In the genomic region with DNA sequence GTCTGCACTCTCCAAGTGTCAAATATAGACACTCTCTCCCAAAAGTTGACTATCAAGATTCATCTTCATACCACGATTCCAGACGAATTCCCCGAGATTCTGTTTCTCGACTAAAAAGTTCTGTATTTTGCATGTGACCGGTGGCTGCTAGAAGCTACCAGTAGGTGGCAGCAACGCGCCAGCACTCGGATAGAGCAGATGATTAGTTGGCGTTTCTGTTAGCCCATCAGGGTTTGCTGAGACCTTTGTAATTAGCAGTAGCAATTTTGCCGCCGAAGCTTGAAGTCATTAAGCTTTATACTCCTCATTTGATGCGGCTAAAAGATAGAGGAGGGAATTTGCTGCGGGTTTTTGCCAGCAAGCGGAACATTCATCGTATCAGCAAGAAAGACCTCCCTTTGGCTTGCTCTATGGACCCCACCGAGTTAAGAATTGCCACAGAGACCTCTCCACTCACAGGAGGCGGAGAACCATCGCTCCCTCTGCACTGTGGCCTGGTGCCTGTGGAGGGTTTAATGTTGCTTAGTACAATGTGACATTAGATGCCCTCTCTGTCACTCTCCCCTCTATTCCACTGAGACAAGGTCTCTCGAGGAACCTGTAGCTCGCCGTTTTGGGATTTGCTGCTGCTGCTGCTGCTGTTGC, we compare ENCODE assay signal across 7 mouse cellular contexts. TPM values are rescaled to one million over a fixed set of nuclear protein-coding genes. Genes with fewer than 3 reads are reported as not detected.
DNase-seq lines count a peak whose midpoint lies in the region; ATAC-seq lines count a peak whose summit lies in the region.

No protein-coding gene starts in this region.

- H3K4me2 ChIP-seq in forebrain, embryonic 14.5 days (ENCODE audit: low read length): 0 out of 2 replicates have a peak overlapping the region, but pooled peaks have one; percentile 20
- 0 out of 2 replicates have a peak overlapping the region, but pooled peaks have one; percentile 24 for H3K4me2 ChIP-seq in hindbrain, embryonic 14.5 days (replicated peaks)

- H3K27ac ChIP-seq in forebrain, embryonic 14.5 days (ENCODE audit: low read depth, low read length): no peak overlapping the region
- H3K27ac ChIP-seq in hindbrain, embryonic 14.5 days: no peak overlapping the region

- H3K9me3 ChIP-seq in forebrain, embryonic 14.5 days (replicated peaks; ENCODE audit: control insufficient read depth, low read length): no peaks in the 10 kb centered on the region
- H3K9me3 ChIP-seq in hindbrain, embryonic 14.5 days (ENCODE audit: control insufficient read depth, low read length): no peaks in the 10 kb centered on the region

- peak; percentile 46; the same call in 1 of the 2 replicates for ATAC-seq in forebrain, embryonic 14.5 days
- peak; percentile 57; the same call in 1 of the 2 replicates for ATAC-seq in hindbrain, embryonic 14.5 days (ENCODE audit: low FRiP score)

- peak; percentile 68 for DNase-seq in R1 (ENCODE audit: low read depth, low spot score)
- peak; percentile 45 for DNase-seq in c-Kit-positive CD71-positive TER-119-positive erythroid progenitor cells, embryonic 14.5 days (ENCODE audit: low spot score)
- peak; percentile 90 for DNase-seq in forebrain, embryonic 14.5 days (ENCODE audit: low spot score)
- DNase-seq in hindbrain, embryonic 14.5 days (ENCODE audit: low spot score): peak; percentile 94
- DNase-seq in left cerebral cortex, adult 8-10 months (ENCODE audit: low spot score in 2 of 2): peak; percentile 13 to 60
- DNase-seq in mesoderm, embryonic 11.5 days (ENCODE audit: low read depth, low spot score): peak; percentile 83
- DNase-seq in right cerebral cortex, postnatal 4 days: peak; percentile 89

- H3K36me3 ChIP-seq in forebrain, embryonic 14.5 days (ENCODE audit: control insufficient read depth, insufficient read depth, low read length): no peaks in the 10 kb centered on the region
- no peaks in the 10 kb centered on the region for H3K36me3 ChIP-seq in hindbrain, embryonic 14.5 days (replicated peaks; ENCODE audit: control insufficient read depth, insufficient read depth)

- H3K4me3 ChIP-seq in forebrain, embryonic 14.5 days (ENCODE audit: low read depth, low read length): no peak overlapping the region
- H3K4me3 ChIP-seq in hindbrain, embryonic 14.5 days (replicated peaks; ENCODE audit: low read length): no peak overlapping the region

- 0 out of 2 replicates have a peak, but pooled peaks cover 2% of the 10 kb centered on the region for H3K27me3 ChIP-seq in forebrain, embryonic 14.5 days (replicated peaks; ENCODE audit: control insufficient read depth, insufficient read depth, low read length)
- no peaks in the 10 kb centered on the region for H3K27me3 ChIP-seq in hindbrain, embryonic 14.5 days (ENCODE audit: control insufficient read depth, insufficient read depth, low read length)

- H3K4me1 ChIP-seq in forebrain, embryonic 14.5 days (ENCODE audit: control insufficient read depth, insufficient read depth, low read length): no peaks in the 10 kb centered on the region
- H3K4me1 ChIP-seq in hindbrain, embryonic 14.5 days (replicated peaks; ENCODE audit: control insufficient read depth, insufficient read depth, low read length): no peaks in the 10 kb centered on the region

- 25% methylated on average over 21 of the region's 21 CpGs for WGBS in forebrain, embryonic 14.5 days
- WGBS in hindbrain, embryonic 14.5 days: 30% methylated on average over 21 of the region's 21 CpGs

- H3K9ac ChIP-seq in forebrain, embryonic 14.5 days (ENCODE audit: low read length): no peak overlapping the region
- no peak overlapping the region for H3K9ac ChIP-seq in hindbrain, embryonic 14.5 days

RNA-seq across cellular contexts. Expression of gene Abcc2, which starts 50.6 kb away (rescaled TPM):
- not detected in 2 replicates for polyA plus RNA-seq in forebrain, embryonic 14.5 days (2014; fragmentation: Nextera tagmentation; extraction: Ambion mirVana)
- polyA plus RNA-seq in hindbrain, embryonic 14.5 days (2014; fragmentation: Nextera tagmentation; extraction: Ambion mirVana): 0.03 and 0.07 TPM in 2 replicates
- total RNA-seq in left cerebral cortex, adult 8-10 months (2022): under 1 TPM in 3 of 4 experiments, not detected in 1; 0.07 to 0.44 (median 0.25) TPM

Comparison
In these comparisons a context has a peak if more than half of its experiments do, and no peak if none do; other contexts are left out.
1. DNase-seq: peak in every context shown above with its lines; median percentile 94 in hindbrain, embryonic 14.5 days; 90 in forebrain, embryonic 14.5 days; 89 in right cerebral cortex, postnatal 4 days; 83 in mesoderm, embryonic 11.5 days; 68 in R1; 45 in c-Kit-positive CD71-positive TER-119-positive erythroid progenitor cells, embryonic 14.5 days; 36 in left cerebral cortex, adult 8-10 months.